Comparison of ENCODE assay signal across 7 mouse cellular contexts in genomic region chr5:102113009-102113408, GRCm38 (mm10). TPM values are rescaled to one million over a fixed set of nuclear protein-coding genes. Genes with fewer than 3 reads are reported as not detected.
DNase-seq lines count a peak whose midpoint lies in the region; ATAC-seq and TF ChIP-seq lines count a peak whose summit lies in the region.

No protein-coding gene starts in this region.

- no peak overlapping the region for H3K27ac ChIP-seq in hindbrain, postnatal 0 days
- no peak overlapping the region for H3K27ac ChIP-seq in hindbrain, embryonic 13.5 days

- ATAC-seq in hindbrain, postnatal 0 days, result 0 out of 2 replicates have a peak, but pooled peaks have one; percentile 11
- ATAC-seq in hindbrain, embryonic 13.5 days (ENCODE audit: low FRiP score), result no peak
- ATAC-seq in activated CD4-positive, CD25-positive, alpha-beta regulatory T cell, adult 4 months, result no peak

- no peak overlapping the region for H3K9ac ChIP-seq in hindbrain, postnatal 0 days (replicated peaks; ENCODE audit: low read length)
- H3K9ac ChIP-seq in hindbrain, embryonic 13.5 days, result no peak overlapping the region

- peak; percentile 51 for DNase-seq in hindbrain, postnatal 0 days (ENCODE audit: low spot score)
- DNase-seq in 3T3-L1 (ENCODE audit: low read depth, low spot score), result peak; percentile 59
- DNase-seq in ES-CJ7 (ENCODE audit: low read depth, low spot score), result peak; percentile 16
- DNase-seq in left cerebral cortex, postnatal 36 days (ENCODE audit: low spot score in 2 of 2), result peak; percentile 25 to 30
- DNase-seq in thymus, postnatal 0 days (ENCODE audit: low spot score), result no peak

- H3K36me3 ChIP-seq in hindbrain, postnatal 0 days (ENCODE audit: insufficient read depth, low read length), result no peaks in the 10 kb centered on the region
- H3K36me3 ChIP-seq in hindbrain, embryonic 13.5 days, result no peaks in the 10 kb centered on the region

- no peak for TF ChIP-seq CTCF in hindbrain, postnatal 0 days (IDR thresholded peaks at IDR 0.05; ENCODE audit: low read depth)

- H3K4me2 ChIP-seq in hindbrain, postnatal 0 days (ENCODE audit: low read depth, low read length), result peak overlapping the region; percentile 17; the same call in 1 of the 2 replicates
- H3K4me2 ChIP-seq in hindbrain, embryonic 13.5 days, result no peak overlapping the region

- 56% methylated on average over 14 of the region's 14 CpGs for WGBS in hindbrain, postnatal 0 days
- 59% methylated on average over 14 of the region's 14 CpGs for WGBS in hindbrain, embryonic 13.5 days

- intact Hi-C loops in left cerebral cortex, postnatal 36 days (cut with DNase I), result no loop called here

- peaks cover 6% of the 10 kb centered on the region; the same call in 1 of the 2 replicates for H3K4me1 ChIP-seq in hindbrain, postnatal 0 days (ENCODE audit: insufficient read depth, low read length)
- H3K4me1 ChIP-seq in hindbrain, embryonic 13.5 days (replicated peaks), result peaks cover 39% of the 10 kb centered on the region

- no peaks in the 10 kb centered on the region for H3K9me3 ChIP-seq in hindbrain, postnatal 0 days (ENCODE audit: low read length)
- no peaks in the 10 kb centered on the region for H3K9me3 ChIP-seq in hindbrain, embryonic 13.5 days

- H3K27me3 ChIP-seq in hindbrain, postnatal 0 days (ENCODE audit: insufficient read depth, low read length), result no peaks in the 10 kb centered on the region
- H3K27me3 ChIP-seq in hindbrain, embryonic 13.5 days, result no peaks in the 10 kb centered on the region

- H3K4me3 ChIP-seq in hindbrain, postnatal 0 days (ENCODE audit: low read length), result no peak overlapping the region
- H3K4me3 ChIP-seq in hindbrain, embryonic 13.5 days, result no peak overlapping the region

RNA-seq across cellular contexts. Expression of gene Wdfy3, which starts 43.3 kb away (rescaled TPM):
- 83.5 and 88.4 TPM in 2 replicates for total RNA-seq in hindbrain, postnatal 0 days (2014; rRNA removed)
- 15.8 and 16.0 TPM in 2 replicates for polyA plus RNA-seq in hindbrain, postnatal 0 days (2015; fragmentation: Nextera tagmentation; extraction: Ambion mirVana)
- 29.1 and 30.0 TPM in 2 replicates for polyA plus RNA-seq in hindbrain, embryonic 13.5 days (2015; fragmentation: Nextera tagmentation; extraction: Ambion mirVana)
- total RNA-seq in left cerebral cortex, postnatal 36 days (2021), result 100 to 1,000 TPM; 129 to 140 TPM
- 1.9 and 2.0 TPM in 2 replicates for polyA plus RNA-seq in thymus, postnatal 0 days (2015; fragmentation: Nextera tagmentation; extraction: Ambion mirVana)
- under 1 TPM; 0.07 to 0.10 TPM for polyA plus RNA-seq in activated CD4-positive, CD25-positive, alpha-beta regulatory T cell, adult 4 months (2017; shearing (Covaris generic))
